Mouse (Mus musculus): ENCODE results near the gene Fkrp.

GRCm38 (mm10) chr7:16821669-16822101 is 5.2 kb upstream of the Fkrp start:
- no peak for TF ChIP-seq POLR2A (IDR thresholded peaks at IDR 0.05; ENCODE audit: low read depth, low read length)
- TF ChIP-seq CTCF (IDR thresholded peaks at IDR 0.05; ENCODE audit: extremely low read depth, insufficient read length, insufficient replicate concordance, low read depth, low read length): no peak

Measured in small intestine, adult 2 months (tissue).